Mouse (Mus musculus): ENCODE data around the gene Slc16a5.
"Not testable (repeated sequence)": the region's sequence is repeated elsewhere in the genome, so short reads cannot be mapped to it uniquely, and the experiment has no call there.

Slc16a5 gene

GRCm38 (mm10) chr11:115481553-115482259 lies 19.4 kb downstream of the Slc16a5 start:
- DNase-seq = no peak

- DNase-seq = no peak
Measured at GRCm38 (mm10) chr11:115483278-115483677, 21.0 kb downstream of the Slc16a5 start.

DNA sequence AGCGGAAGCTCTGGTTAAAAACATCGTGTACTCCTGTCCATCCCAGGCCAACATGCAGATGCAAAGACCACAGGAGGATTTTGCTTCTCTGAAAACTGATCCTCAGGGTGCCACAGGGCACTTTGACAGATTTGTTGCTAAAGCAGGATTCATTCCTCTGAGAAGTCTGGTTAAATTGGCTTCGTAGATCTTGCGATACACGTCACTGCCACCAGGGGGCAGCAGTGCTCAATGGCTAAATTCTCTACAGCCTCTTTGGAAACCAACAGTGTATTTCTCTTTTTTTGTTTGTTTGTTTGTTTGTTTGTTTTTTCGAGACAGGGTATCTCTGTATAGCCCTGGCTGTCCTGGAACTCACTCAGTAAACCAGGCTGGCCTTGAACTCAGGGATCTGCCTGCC lies 21.5 kb downstream of the Slc16a5 start:
- DNase-seq = peak; percentile 67 to 80

DNA sequence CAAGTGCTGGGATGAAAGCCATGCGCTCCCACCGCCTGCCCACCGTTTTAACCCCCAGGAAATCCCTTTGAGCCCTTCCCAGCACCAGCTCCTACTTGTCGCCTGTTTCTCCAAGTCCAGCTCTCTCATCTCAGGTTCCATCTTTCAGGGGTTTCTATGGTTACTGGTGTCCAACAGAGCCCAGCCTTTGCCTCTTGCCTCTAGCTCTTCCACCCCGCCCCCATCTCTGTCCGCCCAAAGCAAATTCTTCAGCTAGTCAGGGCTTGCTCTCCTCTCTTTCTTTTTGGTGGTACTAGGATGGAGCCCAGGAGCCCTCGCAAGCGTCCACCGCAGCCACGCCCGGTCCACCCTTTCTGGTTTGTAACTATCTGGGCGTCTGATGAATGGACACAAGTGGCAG lies 22.9 kb downstream of the Slc16a5 start:
- no peak for DNase-seq

- DNase-seq = no peak
Measured at GRCm38 (mm10) chr11:115488551-115489104, 26.4 kb downstream of the Slc16a5 start.

GRCm38 (mm10) chr11:115490441-115491355 lies 28.4 kb downstream of the Slc16a5 start:
- DNase-seq = peak in 1 of 2 experiments; percentile 14

- peak; percentile 87 to 89 for DNase-seq
Measured at GRCm38 (mm10) chr11:115491356-115492083, 29.2 kb downstream of the Slc16a5 start, which contains the start of gene Nt5c. Nt5c (minus strand) TSS chr11:115491862.

GRCm38 (mm10) chr11:115492387-115492786 lies 30.1 kb downstream of the Slc16a5 start:
- DNase-seq = no peak

- not testable (repeated sequence) for DNase-seq
Measured at GRCm38 (mm10) chr11:115496559-115496958, 34.3 kb downstream of the Slc16a5 start.

DNA sequence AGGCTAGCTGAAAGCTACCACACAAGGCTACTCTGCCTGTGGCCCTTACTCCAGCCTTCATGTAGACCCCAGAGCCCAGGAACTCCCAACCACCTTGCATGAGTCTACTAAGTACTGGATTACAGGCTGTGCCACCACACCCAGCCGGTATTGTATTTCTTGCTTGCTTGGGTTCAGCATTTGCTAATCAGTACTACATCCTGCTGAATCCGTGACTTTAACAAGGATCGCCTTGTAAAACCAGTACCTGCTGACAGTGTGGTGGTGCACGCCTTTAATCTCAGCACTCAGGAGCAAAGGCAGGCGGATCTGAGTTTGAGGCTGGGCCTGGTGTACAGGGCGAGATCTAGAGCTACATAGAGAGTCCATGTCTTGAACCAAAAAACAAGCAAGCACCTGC lies 40.4 kb downstream of the Slc16a5 start:
- no peak for DNase-seq

- no peak for DNase-seq
Measured at GRCm38 (mm10) chr11:115506586-115506985, 44.3 kb downstream of the Slc16a5 start.

- no peak for DNase-seq
Measured at GRCm38 (mm10) chr11:115508061-115508460, 45.8 kb downstream of the Slc16a5 start.

DNA sequence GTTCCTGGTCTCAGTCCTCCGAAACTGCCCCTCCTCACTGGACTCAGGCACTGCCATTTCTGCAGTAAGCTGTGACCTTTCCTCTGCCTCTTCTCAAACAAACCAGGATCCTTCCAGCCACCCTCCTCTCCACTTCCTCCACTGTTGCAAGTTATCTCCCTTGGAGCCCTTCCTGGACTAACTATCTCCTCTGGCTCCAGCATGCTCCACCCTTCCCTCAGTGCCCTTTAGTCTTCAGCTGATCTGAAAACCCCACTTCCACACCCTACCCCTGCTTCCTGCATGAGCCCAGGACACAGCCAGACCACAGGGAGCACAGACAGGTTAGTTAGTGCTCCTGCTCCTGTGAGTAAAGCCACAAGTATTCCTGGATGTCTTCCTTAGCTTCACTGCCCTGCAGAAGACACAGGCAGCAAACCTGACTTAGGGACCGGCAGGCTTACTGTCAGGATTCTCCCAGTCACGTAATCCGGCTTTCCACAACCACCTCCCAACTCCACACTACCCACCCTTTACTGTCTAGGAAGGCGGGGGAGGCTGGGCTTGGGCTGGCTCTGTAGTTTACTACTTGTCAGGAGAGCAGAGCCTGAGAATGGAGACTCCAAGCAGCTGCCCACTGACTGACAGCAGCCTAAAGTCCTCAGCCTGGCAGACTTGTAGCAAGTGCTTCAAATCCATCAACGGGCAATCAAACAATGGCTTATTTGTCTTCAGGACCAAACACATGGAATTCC lies 47.7 kb downstream of the Slc16a5 start:
- no peak for DNase-seq

DNA sequence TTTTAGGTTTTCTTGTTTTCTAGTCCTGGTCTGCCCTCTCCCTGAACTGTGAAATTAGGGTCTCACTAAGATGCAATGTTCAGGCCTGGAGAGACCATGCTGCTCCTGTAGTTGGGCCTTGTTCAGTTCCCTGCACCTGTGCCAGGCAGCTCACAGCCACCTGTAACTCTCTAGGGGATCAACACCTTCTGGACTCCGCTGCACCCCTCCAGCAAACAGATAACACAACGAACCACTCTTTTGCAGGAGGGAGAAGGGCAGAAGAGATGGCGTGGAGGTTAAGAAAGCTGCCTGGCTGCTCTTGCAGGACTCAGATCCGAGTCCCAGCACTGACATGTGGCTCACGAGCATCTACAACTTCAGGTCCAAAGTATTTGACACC lies 48.2 kb downstream of the Slc16a5 start:
- DNase-seq = no peak

GRCm38 (mm10) chr11:115511121-115511520 lies 48.8 kb downstream of the Slc16a5 start:
- no peak for DNase-seq

DNA sequence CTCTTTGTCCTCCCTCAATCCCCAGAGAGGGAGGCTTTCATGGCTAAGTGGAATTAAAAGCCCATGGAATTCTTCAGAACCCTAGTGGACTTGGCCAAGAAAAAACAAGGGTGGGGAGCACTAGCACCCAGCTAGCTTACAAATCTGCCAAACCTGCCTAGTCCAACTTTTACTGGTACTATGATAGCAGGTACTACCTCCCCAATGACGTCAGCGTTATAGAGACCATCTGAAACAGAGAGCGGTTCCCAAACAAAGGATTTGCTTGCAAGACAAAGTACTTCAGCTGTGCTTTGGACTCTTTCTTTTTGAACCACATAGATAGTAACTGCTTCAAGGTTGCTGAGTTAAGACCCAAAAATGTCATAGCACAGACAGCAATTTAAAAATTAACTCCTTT lies 49.7 kb downstream of the Slc16a5 start:
- DNase-seq = no peak

DNA sequence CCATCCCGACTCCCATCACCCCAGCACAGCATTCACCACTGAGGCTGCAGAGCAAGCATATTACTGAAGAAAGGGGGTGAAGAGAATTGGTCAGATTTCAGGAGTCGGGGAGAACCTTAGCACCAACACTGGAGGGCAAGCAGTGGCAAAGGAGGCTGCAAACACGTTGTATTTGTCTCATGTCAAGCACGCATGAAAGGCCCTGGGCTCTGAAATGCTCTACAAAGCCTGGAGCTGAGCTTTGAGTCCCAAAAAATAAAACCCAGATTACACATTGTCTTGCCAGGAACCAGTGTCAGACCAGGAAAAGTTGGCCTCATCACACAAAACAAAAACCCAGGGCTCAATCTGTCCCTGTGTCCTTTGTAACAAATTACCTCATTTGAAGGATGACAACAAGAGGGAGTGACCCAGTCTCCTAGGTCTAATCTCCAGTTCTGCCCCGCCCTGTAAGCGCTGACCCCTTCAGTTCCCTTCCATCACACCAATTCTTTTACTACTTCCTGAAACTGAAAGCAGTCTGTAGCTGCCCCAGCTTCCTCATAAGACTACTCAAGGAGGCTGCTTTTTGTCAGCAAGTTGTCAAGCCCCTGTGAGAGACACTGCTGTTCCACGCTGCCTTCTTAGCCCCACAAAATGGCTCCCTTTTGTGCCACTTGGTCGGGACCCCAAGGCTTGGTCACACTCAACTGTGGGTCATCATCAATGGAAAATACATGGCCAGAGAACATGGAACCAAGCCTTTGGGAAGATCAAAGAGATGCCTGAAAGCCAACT lies 50.3 kb downstream of the Slc16a5 start:
- peak; percentile 50 to 53 for DNase-seq

GRCm38 (mm10) chr11:115513271-115514237 lies 51.3 kb downstream of the Slc16a5 start:
- DNase-seq = peak; percentile 57 to 59

GRCm38 (mm10) chr11:115514238-115514663 lies 52.0 kb downstream of the Slc16a5 start, which contains the start of gene Jpt1:
Jpt1 (minus strand) TSS chr11:115514387.
- DNase-seq = peak; percentile 97 to 98

DNA sequence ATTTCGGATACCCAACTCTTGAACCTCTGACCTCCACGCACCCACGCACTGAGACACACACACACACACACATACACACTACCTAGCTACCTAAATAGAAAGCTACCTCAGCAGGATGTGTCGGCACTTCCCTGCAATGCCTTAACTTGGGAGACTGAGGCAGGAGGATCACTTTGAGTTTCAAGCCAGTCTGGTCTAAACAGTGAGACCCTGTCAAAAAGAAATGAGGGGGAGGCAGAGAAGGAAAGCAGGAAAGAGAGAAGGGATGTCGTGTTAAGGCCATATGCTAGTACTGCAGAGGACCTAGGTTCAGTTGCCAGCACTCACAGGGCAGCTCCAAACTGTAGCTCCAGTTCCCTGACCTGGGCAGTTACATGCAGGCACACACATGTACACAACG lies 52.7 kb downstream of the Slc16a5 start:
- DNase-seq = no peak
